9 mouse cellular contexts compared by ENCODE assay signal in the genomic region with DNA sequence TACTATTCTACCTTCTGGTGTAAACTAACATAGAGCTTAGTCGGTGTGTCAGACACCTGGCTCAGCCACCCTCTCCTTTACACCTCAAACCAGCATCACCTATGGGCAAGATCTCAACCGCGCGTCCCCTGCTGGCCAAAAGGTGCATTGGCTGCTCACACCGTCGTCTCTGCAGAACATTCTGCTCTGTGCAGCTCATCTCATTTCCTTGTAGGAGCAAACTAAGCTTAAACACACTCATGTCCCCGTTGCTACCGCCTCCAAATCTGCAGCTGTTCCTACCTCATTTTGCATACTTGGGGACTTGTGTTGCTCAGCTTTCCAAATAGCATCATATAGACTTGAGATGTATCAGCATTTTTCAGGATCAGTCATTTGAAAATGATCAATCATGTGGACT. TPM values are rescaled to one million over a fixed set of nuclear protein-coding genes. Genes with fewer than 3 reads are reported as not detected.
DNase-seq lines count a peak whose midpoint lies in the region; ATAC-seq and TF ChIP-seq lines count a peak whose summit lies in the region.
"Had no signal": no experiment of that assay in that cellular context is flagged by ENCODE, and none has a peak within 500 bp of the region (broad histone marks: within the 10 kb centered on the region; RNA-seq: fewer than 3 reads in every experiment).

No protein-coding gene starts in this region.

- no peaks in the 10 kb centered on the region for H3K9me3 ChIP-seq in hindbrain, embryonic 11.5 days (ENCODE audit: control insufficient read depth, low read length)
- H3K9me3 ChIP-seq in hindbrain, embryonic 12.5 days (replicated peaks), result no peaks in the 10 kb centered on the region
- no peaks in the 10 kb centered on the region for H3K9me3 ChIP-seq in ES-E14 (ENCODE audit: control insufficient read depth, insufficient read depth, low read depth, low read length)
- H3K9me3 ChIP-seq in forebrain, embryonic 14.5 days (replicated peaks; ENCODE audit: control insufficient read depth, low read length), result no peaks in the 10 kb centered on the region
- H3K9me3 ChIP-seq: liver, embryonic 15.5 days had no signal

- H3K4me1 ChIP-seq in hindbrain, embryonic 11.5 days (replicated peaks; ENCODE audit: control insufficient read depth, insufficient read depth, low read length), result no peaks in the 10 kb centered on the region
- no peaks in the 10 kb centered on the region for H3K4me1 ChIP-seq in hindbrain, embryonic 12.5 days
- H3K4me1 ChIP-seq in ES-E14 (ENCODE audit: control insufficient read depth in 2 of 2, insufficient read depth in 2 of 2, low read length in 2 of 2, poor library complexity in 1 of 2), result peaks cover 0 to 16% of the 10 kb centered on the region in 2 experiments; a peak in 1 of 4 replicates
- H3K4me1 ChIP-seq in forebrain, embryonic 14.5 days (ENCODE audit: control insufficient read depth, insufficient read depth, low read length), result no peaks in the 10 kb centered on the region

- in situ Hi-C loops in ES-E14 (cut with MboI; ENCODE audit: low sequenced_read_pairs in 2 of 2, unreplicated experiment in 2 of 2), result no loop called here

- no peaks in the 10 kb centered on the region for H3K27me3 ChIP-seq in hindbrain, embryonic 11.5 days (ENCODE audit: control insufficient read depth, insufficient read depth, low read length)
- no peaks in the 10 kb centered on the region for H3K27me3 ChIP-seq in hindbrain, embryonic 12.5 days
- H3K27me3 ChIP-seq in forebrain, embryonic 14.5 days (replicated peaks; ENCODE audit: control insufficient read depth, insufficient read depth, low read length), result no peaks in the 10 kb centered on the region
- H3K27me3 ChIP-seq: liver, embryonic 15.5 days had no signal

- H3K4me2 ChIP-seq in hindbrain, embryonic 11.5 days (replicated peaks; ENCODE audit: low read depth, low read length), result no peak overlapping the region
- H3K4me2 ChIP-seq in hindbrain, embryonic 12.5 days (replicated peaks), result no peak overlapping the region
- H3K4me2 ChIP-seq in forebrain, embryonic 14.5 days (ENCODE audit: low read length), result no peak overlapping the region
- H3K4me2 ChIP-seq: liver, embryonic 15.5 days had no signal

- no peak overlapping the region for H3K4me3 ChIP-seq in hindbrain, embryonic 11.5 days (ENCODE audit: low read depth, low read length)
- no peak overlapping the region for H3K4me3 ChIP-seq in hindbrain, embryonic 12.5 days
- H3K4me3 ChIP-seq in ES-E14 (ENCODE audit: insufficient read depth in 1 of 2, low read depth in 1 of 2, low read length in 2 of 2, poor library complexity in 1 of 2, severe bottlenecking in 1 of 2), result no peak overlapping the region
- H3K4me3 ChIP-seq in forebrain, embryonic 14.5 days (ENCODE audit: low read depth, low read length), result no peak overlapping the region
- H3K4me3 ChIP-seq: liver, embryonic 15.5 days had no signal

- H3K9ac ChIP-seq in hindbrain, embryonic 11.5 days (ENCODE audit: low read depth, low read length), result no peak overlapping the region
- no peak overlapping the region for H3K9ac ChIP-seq in hindbrain, embryonic 12.5 days
- no peak overlapping the region for H3K9ac ChIP-seq in ES-E14 (ENCODE audit: insufficient read depth, low read depth, low read length, poor library complexity, severe bottlenecking)
- H3K9ac ChIP-seq in forebrain, embryonic 14.5 days (ENCODE audit: low read length), result no peak overlapping the region
- H3K9ac ChIP-seq: liver, embryonic 15.5 days had no signal

- 20% methylated on average over 8 of the region's 8 CpGs for WGBS in hindbrain, embryonic 11.5 days
- WGBS in hindbrain, embryonic 12.5 days, result 17% methylated on average over 8 of the region's 8 CpGs
- WGBS in forebrain, embryonic 14.5 days, result 19% methylated on average over 8 of the region's 8 CpGs

- no peak for ATAC-seq in hindbrain, embryonic 11.5 days (ENCODE audit: low FRiP score)
- ATAC-seq in hindbrain, embryonic 12.5 days (ENCODE audit: low FRiP score), result no peak
- peak; percentile 25; the same call in 1 of the 2 replicates for ATAC-seq in forebrain, embryonic 14.5 days
- ATAC-seq in megakaryocyte, adult 5-6 weeks (ENCODE audit: poor library complexity, severe bottlenecking), result 0 out of 2 replicates have a peak, but pooled peaks have one; percentile 19

- peak; percentile 58 for DNase-seq in hindbrain, embryonic 11.5 days (ENCODE audit: low spot score)
- peak; percentile 75 for DNase-seq in A20 (ENCODE audit: low read depth, low spot score)
- peak; percentile 56 for DNase-seq in ES-E14 (ENCODE audit: low read depth, low spot score)
- DNase-seq in forebrain, embryonic 14.5 days (ENCODE audit: low spot score), result no peak
- peak; percentile 30 to 31 for DNase-seq in thymus, postnatal 36 days
- DNase-seq in urinary bladder, postnatal 25 days (ENCODE audit: low spot score), result no peak

- H3K36me3 ChIP-seq in hindbrain, embryonic 11.5 days (ENCODE audit: control insufficient read depth, insufficient read depth, low read length), result 0 out of 2 replicates have a peak, but pooled peaks cover 2% of the 10 kb centered on the region
- peaks cover 27% of the 10 kb centered on the region for H3K36me3 ChIP-seq in hindbrain, embryonic 12.5 days
- peaks cover 21% of the 10 kb centered on the region for H3K36me3 ChIP-seq in ES-E14 (ENCODE audit: control insufficient read depth, insufficient read depth, low read length, poor library complexity, severe bottlenecking)
- peaks cover 45% of the 10 kb centered on the region for H3K36me3 ChIP-seq in forebrain, embryonic 14.5 days (ENCODE audit: control insufficient read depth, insufficient read depth, low read length)

- H3K27ac ChIP-seq in hindbrain, embryonic 11.5 days (ENCODE audit: low read depth, low read length), result no peak overlapping the region
- no peak overlapping the region for H3K27ac ChIP-seq in hindbrain, embryonic 12.5 days
- no peak overlapping the region for H3K27ac ChIP-seq in ES-E14 (ENCODE audit: insufficient read depth, low read depth, low read length, poor library complexity, severe bottlenecking)
- H3K27ac ChIP-seq in forebrain, embryonic 14.5 days (ENCODE audit: low read depth, low read length), result no peak overlapping the region
- H3K27ac ChIP-seq: liver, embryonic 15.5 days had no signal

TF ChIP-seq in ES-E14, 5 proteins besides CTCF, POLR2A, EP300 and RAD21:
- TF ChIP-seq HCFC1 (IDR thresholded peaks at IDR 0.05; ENCODE audit: borderline replicate concordance, insufficient read depth, low read length) (no peak), ZC3H11A (IDR thresholded peaks at IDR 0.05; ENCODE audit: borderline replicate concordance, low read depth, low read length) (peak; percentile 39; the same call in 1 of the 2 replicates)

RNA-seq across cellular contexts. Expression of gene Bag2, which starts 14.7 kb away (rescaled TPM):
- 27.0 and 28.4 TPM in 2 replicates for polyA plus RNA-seq in hindbrain, embryonic 11.5 days (2014; fragmentation: Nextera tagmentation; extraction: Ambion mirVana)
- 19.7 and 24.9 TPM in 2 replicates for polyA plus RNA-seq in hindbrain, embryonic 12.5 days (2016; fragmentation: Nextera tagmentation; extraction: Ambion mirVana)
- 5.2 and 14.8 TPM in 2 replicates for total RNA-seq in ES-E14 (2012; rRNA removed)
- 23.9 and 28.5 TPM in 2 replicates for polyA plus RNA-seq in forebrain, embryonic 14.5 days (2014; fragmentation: Nextera tagmentation; extraction: Ambion mirVana)
- 0.49 and 2.1 TPM in 2 replicates for total RNA-seq in megakaryocyte, adult 5-6 weeks (2015)
- total RNA-seq in megakaryocyte, adult 5-6 weeks (2017), result 1.2 and 1.3 TPM in 2 replicates

RNA-seq across cellular contexts. Expression of gene Rab23, which starts 23.2 kb away (rescaled TPM):
- polyA plus RNA-seq in hindbrain, embryonic 11.5 days (2014; fragmentation: Nextera tagmentation; extraction: Ambion mirVana), result 23.2 and 25.2 TPM in 2 replicates
- polyA plus RNA-seq in hindbrain, embryonic 12.5 days (2016; fragmentation: Nextera tagmentation; extraction: Ambion mirVana), result 31.0 and 31.2 TPM in 2 replicates
- total RNA-seq in ES-E14 (2012; rRNA removed), result 20.6 and 20.7 TPM in 2 replicates
- polyA plus RNA-seq in forebrain, embryonic 14.5 days (2014; fragmentation: Nextera tagmentation; extraction: Ambion mirVana), result 23.7 and 28.2 TPM in 2 replicates
- 2.8 and 3.1 TPM in 2 replicates for total RNA-seq in megakaryocyte, adult 5-6 weeks (2015)
- 1.7 and 3.0 TPM in 2 replicates for total RNA-seq in megakaryocyte, adult 5-6 weeks (2017)

Comparison
In these comparisons a context has a peak if more than half of its experiments do, and no peak if none do; other contexts are left out.
1. ATAC-seq: peak in forebrain, embryonic 14.5 days (single experiment) and megakaryocyte, adult 5-6 weeks (single experiment); none in hindbrain, embryonic 11.5 days (single experiment) and hindbrain, embryonic 12.5 days (single experiment).
2. DNase-seq: peak in hindbrain, embryonic 11.5 days (single experiment), A20 (single experiment), ES-E14 (single experiment) and thymus, postnatal 36 days (2 of 2); none in forebrain, embryonic 14.5 days (single experiment) and urinary bladder, postnatal 25 days (single experiment).